Mouse (Mus musculus) cortical plate, adult 2 months (tissue): ENCODE data around the gene Zmiz2.

Experiments
- CTCF ChIP-seq: fragments of 200-500 bp; IDR thresholded peaks from 2 replicates; pipeline ENCODE4 v1.5.1; 2011; ENCODE audit warnings: mild to moderate bottlenecking, control low read depth, low read length; ENCODE audit not compliant: insufficient read depth; ENCODE audit errors: extremely low read depth
- POLR2A ChIP-seq: fragments of 200-500 bp; IDR thresholded peaks from 2 replicates; pipeline ENCODE4 v1.6.1; 2011; ENCODE audit warnings: mild to moderate bottlenecking, low read length, control low read depth; ENCODE audit not compliant: insufficient read depth; ENCODE audit errors: extremely low read depth

- TF ChIP-seq CTCF (no peak), POLR2A (no peak)
These were observed 40.1 kb upstream of the Zmiz2 start for GRCm38 (mm10) chr11:6348681-6349200.
